Mouse (Mus musculus): Measurements from ENCODE around the gene Rnd2.
"Not testable (repeated sequence)": the region's sequence is repeated elsewhere in the genome, so short reads cannot be mapped to it uniquely, and the experiment has no call there.

The Rnd2 gene

GRCm38 (mm10) chr11:101464211-101465100 is at the start of gene Rnd2:
Gene Rnd2, plus strand, starts transcription at chr11:101464999.
- DNase-seq (ENCODE audit: low spot score in 2 of 2): peak in 1 of 2 experiments; percentile 45

GRCm38 (mm10) chr11:101415306-101415705 is 49.5 kb upstream of the Rnd2 start:
- no peak for DNase-seq (ENCODE audit: low spot score in 2 of 2)

GRCm38 (mm10) chr11:101416433-101417100 is 48.2 kb upstream of the Rnd2 start:
- DNase-seq (ENCODE audit: low spot score in 2 of 2): no peak

GRCm38 (mm10) chr11:101417101-101417855 is 47.5 kb upstream of the Rnd2 start, which contains the start of gene Aarsd1:
Gene Aarsd1, minus strand, starts transcription at chr11:101417615.
- peak; percentile 84 to 87 for DNase-seq (ENCODE audit: low spot score in 2 of 2)

- DNase-seq (ENCODE audit: low spot score in 2 of 2): no peak
Observed at GRCm38 (mm10) chr11:101418991-101419390, 45.8 kb upstream of the Rnd2 start.

GRCm38 (mm10) chr11:101419610-101420009 is 45.2 kb upstream of the Rnd2 start:
- DNase-seq (ENCODE audit: low spot score in 2 of 2): no peak

- no peak for DNase-seq (ENCODE audit: low spot score in 2 of 2)
Observed at GRCm38 (mm10) chr11:101420148-101420547, 44.7 kb upstream of the Rnd2 start.

- DNase-seq (ENCODE audit: low spot score in 2 of 2): peak in 1 of 2 experiments; percentile 15
Observed at GRCm38 (mm10) chr11:101424105-101424851, 40.5 kb upstream of the Rnd2 start, which contains the start of gene Gm27029. Gene Gm27029, minus strand, starts transcription at chr11:101424796.

- peak; percentile 94 to 97 for DNase-seq (ENCODE audit: low spot score in 2 of 2)
Observed at GRCm38 (mm10) chr11:101424925-101425813, 39.6 kb upstream of the Rnd2 start, which contains the start of the genes Rundc1 and Ptges3l. Gene Rundc1, plus strand, starts transcription at chr11:101425085. Gene Ptges3l, minus strand, starts transcription at chr11:101425333.

- DNase-seq (ENCODE audit: low spot score in 2 of 2): no peak
Observed at GRCm38 (mm10) chr11:101426165-101426564, 38.6 kb upstream of the Rnd2 start.

GRCm38 (mm10) chr11:101431327-101431726 is 33.5 kb upstream of the Rnd2 start:
- DNase-seq (ENCODE audit: low spot score in 2 of 2): no peak

GRCm38 (mm10) chr11:101433396-101433795 is 31.4 kb upstream of the Rnd2 start:
- DNase-seq (ENCODE audit: low spot score in 2 of 2): no peak

GRCm38 (mm10) chr11:101435831-101436230 is 29.0 kb upstream of the Rnd2 start:
- no peak for DNase-seq (ENCODE audit: low spot score in 2 of 2)

GRCm38 (mm10) chr11:101436916-101437315 is 27.9 kb upstream of the Rnd2 start:
- no peak for DNase-seq (ENCODE audit: low spot score in 2 of 2)

- DNase-seq (ENCODE audit: low spot score in 2 of 2): not testable (repeated sequence)
Observed at GRCm38 (mm10) chr11:101438006-101438405, 26.8 kb upstream of the Rnd2 start.

- DNase-seq (ENCODE audit: low spot score in 2 of 2): not testable (repeated sequence)
Observed at GRCm38 (mm10) chr11:101441450-101442126, 23.2 kb upstream of the Rnd2 start.

- DNase-seq (ENCODE audit: low spot score in 2 of 2): peak; percentile 98
Observed at GRCm38 (mm10) chr11:101442127-101442693, 22.6 kb upstream of the Rnd2 start, which contains the start of gene Rpl27. Gene Rpl27, plus strand, starts transcription at chr11:101442298.

GRCm38 (mm10) chr11:101442760-101443159 is 22.0 kb upstream of the Rnd2 start:
- DNase-seq (ENCODE audit: low spot score in 2 of 2): no peak

GRCm38 (mm10) chr11:101446319-101446718 is 18.5 kb upstream of the Rnd2 start:
- no peak for DNase-seq (ENCODE audit: low spot score in 2 of 2)
